Mouse (Mus musculus): ENCODE measurements around the gene U2af1l4.

U2af1l4 gene

GRCm38 (mm10) chr7:30563117-30563905 is at the start of gene U2af1l4, which contains the start of the genes Gm49396 and Psenen:
Gene U2af1l4, plus strand, starts transcription at chr7:30563301.
Gene Gm49396, plus strand, starts transcription at chr7:30563344.
Gene Psenen, minus strand, starts transcription at chr7:30563627.
- DNase-seq, result peak; percentile 94

GRCm38 (mm10) chr7:30515003-30515760 is 47.9 kb upstream of the U2af1l4 start:
- no peak for DNase-seq

GRCm38 (mm10) chr7:30518325-30518724 is 44.8 kb upstream of the U2af1l4 start:
- no peak for DNase-seq

- DNase-seq, result no peak
These were observed 42.7 kb upstream of the U2af1l4 start for GRCm38 (mm10) chr7:30520396-30520795.

GRCm38 (mm10) chr7:30520856-30521255 is 42.2 kb upstream of the U2af1l4 start:
- no peak for DNase-seq

GRCm38 (mm10) chr7:30522871-30523270 is 40.2 kb upstream of the U2af1l4 start:
- no peak for DNase-seq

- DNase-seq, result no peak
These were observed 38.6 kb upstream of the U2af1l4 start for GRCm38 (mm10) chr7:30524487-30524886.

GRCm38 (mm10) chr7:30525954-30526353 is 37.1 kb upstream of the U2af1l4 start:
- DNase-seq, result no peak

GRCm38 (mm10) chr7:30526399-30526798 is 36.7 kb upstream of the U2af1l4 start:
- DNase-seq, result no peak

GRCm38 (mm10) chr7:30526981-30527380 is 36.1 kb upstream of the U2af1l4 start:
- DNase-seq, result no peak

GRCm38 (mm10) chr7:30531291-30531815 is 31.7 kb upstream of the U2af1l4 start:
- no peak for DNase-seq

- DNase-seq, result peak; percentile 58
These were observed 30.2 kb upstream of the U2af1l4 start for GRCm38 (mm10) chr7:30532931-30533330.

- no peak for DNase-seq
These were observed 29.0 kb upstream of the U2af1l4 start for GRCm38 (mm10) chr7:30533941-30534632.

- peak; percentile 96 for DNase-seq
These were observed 28.2 kb upstream of the U2af1l4 start, which contains the start of gene Arhgap33 for GRCm38 (mm10) chr7:30534633-30535577. Gene Arhgap33, minus strand, starts transcription at chr7:30535060.

- DNase-seq, result no peak
These were observed 22.5 kb upstream of the U2af1l4 start for GRCm38 (mm10) chr7:30540572-30540971.

GRCm38 (mm10) chr7:30544327-30544726 is 18.8 kb upstream of the U2af1l4 start:
- no peak for DNase-seq

- no peak for DNase-seq
These were observed 13.2 kb upstream of the U2af1l4 start for GRCm38 (mm10) chr7:30549880-30550279.

GRCm38 (mm10) chr7:30550603-30551002 is 12.5 kb upstream of the U2af1l4 start:
- DNase-seq, result no peak

- no peak for DNase-seq
These were observed 11.5 kb upstream of the U2af1l4 start for GRCm38 (mm10) chr7:30551445-30552101.

GRCm38 (mm10) chr7:30552102-30553020 is 10.7 kb upstream of the U2af1l4 start, which contains the start of the genes Hspb6 and Proser3:
Gene Hspb6, plus strand, starts transcription at chr7:30552178.
Gene Proser3, minus strand, starts transcription at chr7:30552299.
- peak; percentile 97 for DNase-seq
